Mouse (Mus musculus) hindbrain, embryonic 11.5 days (tissue): ENCODE measurements at regions not wholly inside any gene's neighbourhood (a gene's known extent, or its start where the extent isn't known, plus 50 kb on each side); places are given as distances from the start of the nearest gene placed in this dataset.

Source experiments
- ATAC-seq: fragments of 200-750 bp; cut with Nextera tagmentation; 2 replicates; pipeline ENCODE4 v1.8.0; 2017; ENCODE audit warnings: mild to moderate bottlenecking, moderate TSS enrichment, moderate library complexity; ENCODE audit not compliant: low FRiP score
- DNase-seq: peaks from one replicate; pipeline ENCODE4 v3.0.0-alpha.2; 2015; ENCODE audit warnings: low spot score
- H3K27ac ChIP-seq: fragments of 300-500 bp; sonication (generic); 2 replicates; pipeline ENCODE4 v1.5.1; 2014; ENCODE audit warnings: mild to moderate bottlenecking, low read depth, low read length
- H3K27me3 ChIP-seq: fragments of 300-500 bp; sonication (generic); 2 replicates; pipeline ENCODE4 v1.6.1; 2014; ENCODE audit warnings: mild to moderate bottlenecking, low read length, moderate library complexity, mixed read lengths; ENCODE audit not compliant: control insufficient read depth, insufficient read depth
- H3K36me3 ChIP-seq: fragments of 300-500 bp; sonication (generic); 2 replicates; pipeline ENCODE4 v1.6.1; 2014; ENCODE audit warnings: mild to moderate bottlenecking, low read length, moderate library complexity, mixed read lengths; ENCODE audit not compliant: control insufficient read depth, insufficient read depth
- H3K4me1 ChIP-seq: fragments of 300-500 bp; sonication (generic); replicated peaks from 2 replicates; pipeline ENCODE4 v1.6.1; 2014; ENCODE audit warnings: low read length, mixed read lengths; ENCODE audit not compliant: control insufficient read depth, insufficient read depth
- H3K4me2 ChIP-seq: fragments of 300-500 bp; sonication (generic); replicated peaks from 2 replicates; pipeline ENCODE4 v1.6.1; 2014; ENCODE audit warnings: mild to moderate bottlenecking, low read depth, low read length
- H3K4me3 ChIP-seq: fragments of 300-500 bp; sonication (generic); 2 replicates; pipeline ENCODE4 v1.5.1; 2014; ENCODE audit warnings: low read depth, low read length
- H3K9ac ChIP-seq: fragments of 300-500 bp; sonication (generic); 2 replicates; pipeline ENCODE4 v1.6.1; 2014; ENCODE audit warnings: low read depth, low read length
- H3K9me3 ChIP-seq: fragments of 300-500 bp; sonication (generic); 2 replicates; pipeline ENCODE4 v1.6.1; 2016; ENCODE audit warnings: low read length; ENCODE audit not compliant: control insufficient read depth
- WGBS: fragments of 180-500 bp; shearing (Covaris S2); extraction: QIAGEN DNeasy Blood & Tissue Kit; methylation state at CpG from one replicate; pipeline ENCODE4 v1.1.7; 2014; 5-methylcytosine and 5-hydroxymethylcytosine counted together

DNA sequence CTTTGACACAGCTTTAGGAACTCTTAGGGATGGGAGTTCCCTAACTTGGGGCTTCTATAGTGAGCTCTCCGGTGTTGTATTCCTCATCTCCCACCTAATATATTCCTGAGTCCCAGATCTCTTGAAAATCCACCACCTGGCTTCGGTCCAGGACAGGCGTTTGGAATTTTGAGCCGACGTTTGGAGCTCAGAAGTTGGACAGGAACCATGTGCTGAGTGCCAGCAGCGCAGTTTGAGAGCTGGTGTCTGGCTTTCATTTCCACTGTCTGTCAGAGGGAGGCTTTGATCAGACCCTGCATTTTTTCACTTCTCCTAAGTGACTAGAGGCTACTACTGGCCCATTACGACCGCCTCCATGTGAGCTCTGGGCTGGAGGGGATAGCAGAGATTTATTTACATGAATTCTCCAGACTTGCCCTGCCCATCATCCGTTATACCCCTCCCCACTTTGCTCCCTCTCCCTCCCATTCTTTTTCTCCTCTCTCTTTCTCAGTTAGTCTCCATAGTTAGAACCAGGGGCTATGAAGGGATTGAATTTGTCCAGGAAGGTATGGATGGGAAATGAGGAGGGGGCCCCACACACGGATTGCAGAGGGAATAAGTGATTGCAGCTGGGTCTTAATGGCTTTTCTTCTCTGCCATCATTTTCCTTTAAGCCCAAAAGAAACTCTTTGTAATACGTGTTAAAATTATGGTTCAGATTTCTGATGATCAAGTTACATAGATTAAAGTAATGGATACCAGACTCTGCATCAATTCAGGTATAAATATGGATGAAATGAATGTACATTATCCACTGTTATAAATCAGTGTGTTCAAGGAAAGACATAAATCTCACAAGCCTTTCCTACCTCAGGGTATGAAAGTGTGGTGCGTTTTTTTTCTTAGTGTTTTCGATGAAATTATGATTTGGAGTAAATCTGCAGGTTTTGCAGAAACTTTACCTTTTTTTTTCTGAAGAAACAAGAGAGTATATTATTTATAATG, 474.5 kb upstream of the Zfp462 start:
- Histone ChIP-seq H3K4me2 (no peak overlapping the region), H3K27me3 (no peaks in the 10 kb centered on the region), H3K36me3 (no peaks in the 10 kb centered on the region), H3K27ac (no peak overlapping the region), H3K4me3 (no peak overlapping the region), H3K9me3 (no peaks in the 10 kb centered on the region), H3K4me1 (no peaks in the 10 kb centered on the region), H3K9ac (no peak overlapping the region)
- 64% methylated on average over 13 of the region's 13 CpGs for WGBS
- ATAC-seq, result peak; percentile 45; the same call in 1 of the 2 replicates
- peak; percentile 30 for DNase-seq

DNA sequence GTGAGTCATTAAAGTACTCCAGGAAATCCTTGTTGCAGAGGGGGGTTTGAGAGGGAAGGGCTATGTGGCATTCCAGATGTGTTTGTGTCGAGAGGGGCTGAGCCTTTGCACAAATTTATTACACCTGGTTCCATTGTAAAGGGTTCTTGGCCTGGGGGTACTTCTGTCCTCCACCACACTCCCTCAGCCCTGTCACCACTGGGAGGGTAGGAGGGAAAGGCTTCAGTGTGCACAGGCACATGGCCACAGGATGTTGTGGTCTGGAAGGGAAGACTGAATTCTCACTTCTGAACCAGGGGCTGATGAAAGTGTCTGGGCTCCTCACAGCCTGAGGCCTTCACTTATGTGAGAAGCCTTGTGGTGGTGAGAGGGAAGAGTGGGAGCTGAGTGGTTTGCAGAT, 473.8 kb upstream of the Zfp462 start:
- Histone ChIP-seq H3K27me3 (no peaks in the 10 kb centered on the region), H3K4me1 (no peaks in the 10 kb centered on the region), H3K9ac (no peak overlapping the region), H3K9me3 (no peaks in the 10 kb centered on the region), H3K36me3 (no peaks in the 10 kb centered on the region), H3K27ac (no peak overlapping the region), H3K4me3 (no peak overlapping the region), H3K4me2 (no peak overlapping the region)
- 48% methylated on average over 1 of the region's 1 CpGs for WGBS
- no peak for DNase-seq
- no peak for ATAC-seq

DNA sequence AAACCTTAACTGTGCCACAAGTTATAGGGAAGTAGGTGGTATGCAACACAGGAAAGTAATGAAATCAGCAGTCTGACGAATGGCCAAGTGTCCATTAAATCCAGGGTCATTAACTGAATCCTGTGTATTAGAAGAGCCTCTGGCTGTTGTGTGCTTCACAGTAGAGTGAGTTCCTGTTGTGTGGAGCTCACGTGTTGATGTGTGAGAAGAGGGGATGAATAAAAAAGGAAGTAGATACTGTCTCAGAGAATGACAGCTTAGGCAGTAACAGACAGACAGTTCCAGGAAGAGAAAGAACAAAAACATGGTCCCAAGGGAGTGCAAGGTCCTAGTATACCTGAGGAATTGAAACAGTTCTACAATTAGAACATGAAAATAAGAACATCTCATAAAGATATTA, 463.1 kb upstream of the Zfp462 start:
- Histone ChIP-seq H3K4me3 (no peak overlapping the region), H3K4me2 (no peak overlapping the region), H3K9ac (no peak overlapping the region), H3K27ac (no peak overlapping the region), H3K9me3 (no peaks in the 10 kb centered on the region), H3K36me3 (no peaks in the 10 kb centered on the region), H3K27me3 (no peaks in the 10 kb centered on the region), H3K4me1 (no peaks in the 10 kb centered on the region)
- DNase-seq (no peak), ATAC-seq (no peak)
- WGBS, result 80% methylated on average over 2 of the region's 2 CpGs

DNA sequence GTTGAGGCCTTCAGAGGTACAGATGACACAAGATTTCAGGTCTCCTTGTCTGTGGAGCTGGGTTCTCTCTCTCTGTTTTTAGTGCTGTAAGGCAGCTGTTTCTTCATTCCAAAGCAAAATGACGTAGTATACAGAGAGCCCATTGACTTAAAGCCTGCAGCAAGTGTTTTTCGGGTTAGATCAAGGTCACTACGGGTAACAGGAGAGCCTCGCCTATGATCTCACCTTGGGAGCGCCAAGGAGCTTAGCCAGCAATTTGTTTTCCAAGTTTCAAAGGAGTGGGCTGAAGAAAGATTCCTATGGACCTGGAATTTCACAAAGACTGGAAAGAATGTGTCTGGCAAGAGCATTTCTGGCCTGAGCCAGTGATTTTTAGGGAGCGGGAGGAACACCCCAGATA, 451.8 kb upstream of the Zfp462 start:
- H3K9me3 ChIP-seq, result no peaks in the 10 kb centered on the region
- no peak overlapping the region for H3K4me3 ChIP-seq
- H3K4me2 ChIP-seq, result no peak overlapping the region
- H3K27ac ChIP-seq, result no peak overlapping the region
- no peak overlapping the region for H3K9ac ChIP-seq
- no peaks in the 10 kb centered on the region for H3K27me3 ChIP-seq
- 78% methylated on average over 6 of the region's 6 CpGs for WGBS
- no peaks in the 10 kb centered on the region for H3K36me3 ChIP-seq
- no peak for DNase-seq
- ATAC-seq, result no peak
- H3K4me1 ChIP-seq, result no peaks in the 10 kb centered on the region

DNA sequence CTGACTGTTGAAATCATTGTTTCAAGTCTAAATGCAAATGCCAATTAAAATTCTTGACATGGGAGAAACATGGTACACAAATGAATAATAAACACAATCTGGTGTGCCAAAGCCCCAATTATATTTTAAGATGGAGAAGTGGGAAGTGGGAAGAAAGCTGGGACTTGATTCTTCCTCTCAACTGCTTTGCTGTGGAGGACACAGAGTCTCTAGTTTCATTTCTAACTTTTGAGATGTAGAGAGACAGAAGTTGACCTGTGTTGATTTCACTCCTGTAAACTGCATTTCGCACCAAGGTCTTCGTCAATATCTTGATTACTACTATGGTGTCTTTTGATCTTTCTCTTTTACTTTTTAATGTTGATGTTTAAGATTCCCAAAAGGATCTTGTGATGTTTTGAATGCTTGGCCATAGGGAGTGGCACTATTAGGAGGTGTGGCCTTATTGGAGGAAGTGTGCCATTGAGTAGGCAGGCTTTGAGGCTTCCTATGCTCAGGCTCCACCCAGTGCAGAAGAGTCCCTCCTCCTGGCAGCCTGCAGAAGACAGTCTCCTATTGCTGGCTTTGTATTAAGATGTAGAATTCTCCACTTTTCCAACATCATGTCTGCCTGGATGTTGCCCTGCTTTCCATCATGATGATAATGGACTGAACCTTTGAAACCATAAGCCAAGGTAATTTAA, 447.4 kb upstream of the Zfp462 start:
- Histone ChIP-seq H3K27me3 (no peaks in the 10 kb centered on the region), H3K4me2 (no peak overlapping the region), H3K4me3 (no peak overlapping the region), H3K36me3 (no peaks in the 10 kb centered on the region), H3K9ac (no peak overlapping the region), H3K4me1 (no peaks in the 10 kb centered on the region), H3K27ac (no peak overlapping the region), H3K9me3 (no peaks in the 10 kb centered on the region)
- no peak for DNase-seq
- 93% methylated on average over 2 of the region's 2 CpGs for WGBS
- no peak for ATAC-seq

DNA sequence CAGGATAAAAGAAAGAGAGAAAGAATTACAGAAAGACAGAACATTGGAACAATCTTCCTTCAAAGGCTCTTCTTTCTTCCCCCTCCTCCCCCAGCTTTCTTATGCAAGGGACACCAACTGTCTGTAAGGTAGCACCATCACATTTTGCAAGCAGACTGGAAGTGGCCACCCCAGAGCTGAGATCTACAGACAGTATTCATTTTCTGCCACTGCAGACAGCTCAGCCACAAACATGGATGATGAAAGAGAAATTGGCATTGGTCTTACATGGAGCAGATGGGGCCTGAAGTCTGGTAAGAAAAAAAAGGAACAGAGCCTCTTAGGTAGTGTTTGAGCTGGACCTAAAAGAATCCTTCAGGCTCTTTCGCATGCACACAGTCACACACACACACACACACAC, 428.9 kb upstream of the Zfp462 start:
- WGBS, result 100% methylated on average over 1 of the region's 1 CpGs
- H3K9ac ChIP-seq, result no peak overlapping the region
- no peaks in the 10 kb centered on the region for H3K4me1 ChIP-seq
- no peak overlapping the region for H3K27ac ChIP-seq
- DNase-seq (no peak), ATAC-seq (no peak)
- H3K36me3 ChIP-seq, result no peaks in the 10 kb centered on the region
- H3K9me3 ChIP-seq, result no peaks in the 10 kb centered on the region
- no peak overlapping the region for H3K4me2 ChIP-seq
- no peak overlapping the region for H3K4me3 ChIP-seq
- no peaks in the 10 kb centered on the region for H3K27me3 ChIP-seq

DNA sequence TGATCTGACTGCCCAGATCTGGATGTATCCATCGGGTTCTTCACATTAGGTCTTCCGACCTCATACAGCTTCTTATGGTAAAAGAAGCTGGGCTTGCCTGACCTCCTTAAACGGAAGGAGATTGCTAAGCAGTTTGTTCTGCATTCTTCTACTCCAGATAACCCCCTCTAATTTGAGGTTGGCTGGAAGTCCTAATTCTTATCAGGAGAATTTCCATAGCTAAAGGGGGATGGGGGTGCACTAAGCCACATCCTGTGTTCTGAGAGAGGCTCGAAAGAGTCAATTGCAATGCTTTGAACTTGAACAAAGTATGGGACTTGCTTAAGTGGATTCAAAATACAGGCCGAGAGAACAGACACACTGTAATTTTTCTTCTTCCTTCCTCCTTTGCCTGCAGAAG, 421.6 kb upstream of the Zfp462 start:
- no peak overlapping the region for H3K27ac ChIP-seq
- DNase-seq, result no peak

DNA sequence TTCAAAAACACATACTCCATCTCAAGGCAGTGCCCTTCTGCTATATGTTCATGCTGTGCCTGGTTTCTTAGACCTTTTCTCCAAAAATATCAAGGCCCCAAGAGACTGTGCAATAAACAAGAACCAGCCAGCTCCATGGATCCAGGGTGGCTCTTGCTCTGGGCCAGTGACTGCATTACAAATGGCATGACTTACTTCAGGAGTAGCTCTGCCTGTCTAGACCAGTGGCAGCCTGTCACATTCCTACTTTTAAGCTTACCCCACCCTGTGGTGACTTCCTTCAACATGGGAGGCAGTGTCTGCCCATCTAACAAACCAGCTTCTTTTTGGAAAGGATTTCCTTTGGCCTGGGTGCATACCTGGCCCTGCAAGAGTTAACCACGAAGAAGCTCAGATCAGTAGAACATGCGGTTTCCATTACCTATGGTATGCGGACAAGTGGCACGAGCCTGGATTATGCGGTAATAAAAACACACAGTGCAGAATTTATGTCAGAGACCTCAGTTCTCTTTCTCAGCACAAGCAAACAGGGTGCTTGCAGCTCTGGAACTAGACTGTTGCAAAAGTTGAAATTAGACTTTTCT, 418.8 kb upstream of the Zfp462 start:
- no peak overlapping the region for H3K9ac ChIP-seq
- no peaks in the 10 kb centered on the region for H3K4me1 ChIP-seq
- H3K36me3 ChIP-seq, result no peaks in the 10 kb centered on the region
- H3K27me3 ChIP-seq, result no peaks in the 10 kb centered on the region
- DNase-seq (peak; percentile 15), ATAC-seq (no peak)
- no peak overlapping the region for H3K27ac ChIP-seq
- no peak overlapping the region for H3K4me3 ChIP-seq
- WGBS, result 66% methylated on average over 5 of the region's 5 CpGs
- no peaks in the 10 kb centered on the region for H3K9me3 ChIP-seq
- H3K4me2 ChIP-seq, result no peak overlapping the region

More for the DNA sequence above, 421.6 kb upstream of the Zfp462 start:
- Histone ChIP-seq H3K4me2 (no peak overlapping the region), H3K9me3 (no peaks in the 10 kb centered on the region), H3K4me3 (no peak overlapping the region), H3K4me1 (no peaks in the 10 kb centered on the region), H3K36me3 (no peaks in the 10 kb centered on the region), H3K9ac (no peak overlapping the region), H3K27me3 (no peaks in the 10 kb centered on the region)
- WGBS, result 85% methylated on average over 5 of the region's 5 CpGs
- no peak for ATAC-seq
